Mouse (Mus musculus): ENCODE measurements around the gene Hnf1b.

The Hnf1b gene

DNA sequence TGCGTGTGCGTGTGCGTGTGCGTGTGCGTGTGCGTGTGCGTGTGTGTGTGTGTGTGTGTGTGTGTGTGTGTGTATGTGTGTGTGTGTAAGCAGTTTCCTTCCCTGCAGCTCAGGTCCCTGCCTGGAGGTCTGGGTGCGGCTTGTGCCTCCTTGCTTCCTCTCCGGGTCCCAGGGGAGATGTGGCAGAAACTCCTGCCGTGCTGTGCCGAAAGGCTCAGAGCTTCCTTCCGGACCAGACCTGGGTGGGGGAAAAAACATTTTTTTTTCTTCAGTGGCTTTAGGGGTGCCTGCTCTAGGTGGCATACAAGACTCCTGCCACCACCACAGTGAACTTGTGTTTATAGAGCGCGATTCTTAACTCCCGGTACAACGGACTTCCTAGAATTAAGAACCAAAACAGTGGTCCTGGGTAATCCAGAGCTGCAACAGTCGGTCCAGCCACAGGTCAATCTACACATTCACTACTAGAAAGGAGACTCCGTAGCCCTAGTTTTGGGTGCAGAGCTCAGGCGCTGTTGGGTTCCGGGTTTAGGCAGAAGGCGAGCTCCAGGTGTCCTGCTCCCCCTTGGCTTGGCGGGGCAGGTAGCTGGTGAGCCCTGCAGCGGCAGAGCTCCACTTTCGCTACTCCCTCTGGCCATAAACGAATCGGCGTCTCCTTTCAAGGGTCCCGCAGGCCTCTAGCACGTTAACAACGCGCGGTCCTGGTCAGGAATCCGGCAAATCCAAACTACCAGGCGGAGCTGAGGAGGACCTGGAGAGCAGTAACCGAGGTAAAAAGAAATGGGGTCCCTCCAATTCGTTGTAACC, at the start of gene Hnf1b:
Hnf1b (plus strand) TSS at position 535 of the 807 bp plus-strand sequence.
- DNase-seq: peak; percentile 1

DNA sequence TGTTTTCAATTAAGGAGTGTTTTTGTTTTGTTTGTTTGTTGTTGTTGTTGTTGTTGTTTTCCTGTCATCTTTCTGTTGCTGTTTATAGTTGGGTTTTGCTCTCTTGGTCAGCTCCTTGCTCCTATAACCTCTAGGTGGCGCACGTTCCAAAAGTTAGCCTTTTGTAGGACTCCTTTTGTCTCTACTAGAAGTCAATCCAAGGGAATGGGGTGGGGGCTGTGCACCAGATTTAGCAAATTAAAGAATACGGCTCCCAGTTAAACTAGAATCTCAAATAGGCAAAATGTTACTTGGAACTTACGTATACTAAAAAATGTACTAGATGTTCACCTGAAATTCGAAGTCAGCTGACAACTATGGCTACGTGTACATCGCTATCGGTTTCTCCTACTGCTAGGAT, 47.7 kb upstream of the Hnf1b start:
- no peak for DNase-seq

DNA sequence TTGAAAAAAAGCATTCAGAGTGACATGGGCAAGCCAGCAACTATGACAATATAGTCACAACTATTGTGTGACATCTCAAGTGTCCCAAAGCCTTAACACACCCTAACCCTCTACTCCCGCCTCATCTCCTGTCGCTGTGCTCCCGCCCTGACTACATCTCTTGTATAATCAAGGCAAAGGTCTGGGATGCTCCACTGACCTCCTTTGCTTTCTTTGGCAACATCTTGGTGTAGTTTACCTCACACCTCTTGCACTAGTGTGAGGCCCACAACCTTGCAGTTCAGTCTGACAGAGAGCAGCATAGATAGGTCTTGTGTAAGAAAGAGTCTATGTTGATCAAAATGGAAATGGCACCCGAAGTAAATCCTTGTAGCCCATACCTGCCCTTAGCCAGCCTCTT, 47.3 kb upstream of the Hnf1b start:
- DNase-seq: no peak

DNA sequence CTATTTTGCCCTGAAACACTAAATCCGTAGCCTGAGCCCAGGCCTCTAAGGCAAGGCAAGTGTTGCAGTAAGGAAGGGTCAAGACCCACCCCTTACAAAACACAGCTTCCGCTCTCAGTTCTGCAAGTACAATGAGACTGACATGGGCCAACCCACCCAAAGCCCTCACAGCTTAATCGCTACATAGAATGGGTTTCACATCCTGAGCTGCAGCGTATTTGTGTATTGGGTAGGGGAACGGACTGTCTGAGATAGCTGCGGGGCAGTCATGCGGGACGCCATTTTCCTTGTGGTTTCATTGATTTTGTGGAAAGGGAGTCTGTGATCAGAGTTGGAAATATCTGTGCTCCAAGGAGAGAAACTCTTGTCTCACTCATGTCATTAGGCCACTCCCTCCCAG, 39.4 kb upstream of the Hnf1b start:
- no peak for DNase-seq

DNA sequence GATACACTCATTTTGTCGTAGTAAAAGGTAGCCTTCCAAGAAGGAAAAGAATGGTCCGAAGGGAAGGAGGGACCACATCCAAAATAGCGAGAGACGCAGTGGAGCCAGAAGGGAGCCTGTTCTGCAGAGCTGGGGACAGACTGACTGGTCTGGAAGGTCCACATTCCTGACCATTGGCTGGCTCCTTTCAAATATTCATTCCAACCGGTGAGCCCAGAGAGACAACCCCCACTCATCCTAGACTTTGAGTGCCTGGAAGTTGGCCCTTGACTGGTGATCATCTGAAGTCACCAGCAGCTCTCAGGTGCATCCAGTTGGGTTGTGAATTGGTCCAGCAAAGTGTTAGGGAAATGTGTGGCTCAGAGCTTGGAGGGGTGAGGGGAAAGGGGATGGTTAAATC, 34.7 kb upstream of the Hnf1b start:
- no peak for DNase-seq

DNA sequence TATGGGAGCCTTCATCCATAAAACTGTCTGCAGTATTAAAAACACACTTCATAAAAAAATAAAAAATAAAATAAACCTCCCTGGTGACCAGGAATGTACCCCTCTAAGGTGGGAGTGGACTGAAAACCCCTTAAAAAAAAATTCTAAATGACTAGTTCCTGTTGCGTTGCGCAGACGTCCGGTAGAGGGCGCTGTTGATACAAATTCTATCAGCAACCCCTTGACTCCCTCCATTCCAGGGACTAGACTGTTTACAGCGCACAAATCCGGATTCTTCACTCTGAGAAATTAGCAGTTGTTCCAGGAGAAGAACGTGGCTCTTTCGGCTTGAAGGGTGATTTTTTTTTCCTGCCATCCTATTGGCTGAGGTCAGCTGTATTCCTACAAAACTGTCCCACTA, 34.2 kb upstream of the Hnf1b start:
- peak; percentile 20 for DNase-seq

DNA sequence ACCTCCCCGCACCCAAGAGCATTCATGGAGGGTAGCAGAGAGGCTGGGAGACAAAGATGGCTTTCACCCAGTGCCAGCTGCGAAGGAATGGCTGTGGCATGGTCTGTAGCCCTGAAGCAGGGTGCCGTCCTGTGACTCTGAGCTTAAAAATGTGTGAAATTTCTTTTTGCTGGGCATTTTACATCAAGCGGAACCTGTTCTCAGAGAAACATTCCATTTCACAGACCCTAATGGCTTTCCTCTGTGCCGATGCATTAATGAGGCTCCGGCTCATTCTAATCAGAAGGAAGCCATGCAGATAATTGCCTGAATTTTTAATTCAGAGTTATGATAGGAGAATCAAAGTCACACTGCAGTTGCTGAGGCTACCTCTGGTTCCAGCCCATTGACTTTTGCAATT, 32.8 kb upstream of the Hnf1b start:
- DNase-seq: no peak

DNA sequence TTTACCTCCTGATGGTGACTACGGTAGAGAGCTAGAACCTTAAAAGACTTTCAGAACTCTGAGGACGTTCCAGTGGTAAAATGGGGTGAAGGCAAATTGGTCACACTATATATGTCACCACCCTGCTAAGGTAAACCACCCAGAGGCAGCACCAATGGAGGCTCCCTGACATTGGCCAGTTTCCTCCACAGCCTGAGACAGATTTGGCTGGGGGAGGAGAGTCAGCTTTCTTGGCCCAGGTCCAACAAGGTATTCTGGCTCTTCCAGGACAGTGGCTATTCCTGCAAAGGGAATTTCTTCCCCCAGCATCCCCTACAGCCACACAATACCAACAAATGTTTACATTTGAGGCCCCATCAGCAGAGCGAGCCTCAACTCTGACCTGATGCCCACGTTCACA, 31.9 kb upstream of the Hnf1b start:
- DNase-seq: no peak

DNA sequence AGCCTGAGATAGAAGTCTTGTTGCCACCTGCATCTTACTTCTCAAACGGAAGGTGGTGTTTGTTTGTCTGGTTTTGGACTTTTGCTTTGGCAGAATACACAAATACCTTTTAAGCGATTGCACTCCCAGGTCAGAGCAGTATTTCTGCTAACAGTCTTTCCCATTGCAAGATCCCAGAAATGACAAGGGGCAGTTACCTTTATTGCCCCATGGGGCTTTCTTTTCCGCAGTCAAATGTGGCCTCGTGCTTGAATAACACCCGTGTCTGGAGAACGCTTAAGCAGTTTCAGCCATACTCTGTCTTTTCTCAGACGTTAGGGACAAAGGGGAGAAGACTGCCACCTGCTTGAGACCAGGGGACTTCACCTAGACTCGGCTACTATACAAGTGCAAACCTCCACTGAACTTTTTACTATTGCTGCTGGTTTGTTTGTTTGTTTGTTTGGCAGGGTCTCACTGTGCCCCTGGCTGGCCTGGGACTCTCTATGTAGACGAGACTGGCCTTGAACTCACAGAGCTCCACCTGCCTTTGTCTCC, 31.2 kb upstream of the Hnf1b start:
- DNase-seq: no peak

DNA sequence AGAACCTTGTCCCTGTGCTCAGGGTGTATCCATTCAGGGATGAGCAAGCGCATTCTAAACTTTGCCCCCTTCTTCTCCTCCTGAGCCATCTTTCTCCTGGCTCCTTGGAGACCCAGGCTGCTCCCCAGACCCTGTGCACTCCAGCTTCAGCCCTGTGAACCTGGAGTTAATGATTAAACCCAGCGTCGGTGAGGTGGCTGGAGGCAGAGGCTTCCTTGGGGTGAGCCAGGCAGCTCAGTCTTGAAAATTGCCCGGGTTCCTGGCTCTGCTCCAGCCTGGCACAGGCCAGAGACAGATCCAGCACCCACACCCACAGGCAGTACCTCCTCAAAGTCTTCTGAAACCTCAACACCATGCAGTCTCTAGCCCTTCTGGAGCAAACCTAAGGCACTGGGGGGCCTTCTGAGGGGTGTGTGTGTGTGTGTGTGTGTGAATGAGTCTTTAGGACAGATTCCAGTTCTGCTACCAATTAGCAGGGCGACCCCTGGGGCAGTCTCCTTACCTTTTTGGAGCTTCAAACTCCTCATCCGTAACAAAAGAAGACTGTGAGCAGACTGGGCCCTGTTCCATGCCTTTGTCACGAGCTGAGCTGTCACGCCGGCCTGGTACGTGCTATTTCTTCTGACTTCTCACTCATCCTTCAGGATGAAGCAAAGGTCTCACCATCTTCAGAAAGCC, 29.9 kb upstream of the Hnf1b start:
- DNase-seq: no peak

DNA sequence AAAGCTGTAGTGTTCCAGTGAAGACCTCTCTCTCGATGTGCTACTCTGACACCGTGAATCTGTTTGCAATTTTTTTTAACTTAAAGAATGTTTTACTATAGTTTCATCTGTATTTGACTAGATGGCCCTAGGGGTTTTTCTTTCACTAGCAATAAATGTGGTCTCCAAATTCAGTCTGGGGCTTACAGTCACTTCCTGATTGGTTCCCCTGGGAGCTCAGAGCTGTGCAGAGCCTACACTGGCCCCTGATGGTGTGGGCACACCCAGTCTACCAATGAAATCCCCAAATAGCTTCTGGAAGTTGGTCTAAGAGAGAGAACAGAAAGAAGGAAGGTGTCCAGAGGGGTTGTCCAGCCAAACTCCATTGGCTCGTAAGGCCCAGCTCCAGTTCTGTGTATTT, 23.7 kb upstream of the Hnf1b start:
- no peak for DNase-seq

DNA sequence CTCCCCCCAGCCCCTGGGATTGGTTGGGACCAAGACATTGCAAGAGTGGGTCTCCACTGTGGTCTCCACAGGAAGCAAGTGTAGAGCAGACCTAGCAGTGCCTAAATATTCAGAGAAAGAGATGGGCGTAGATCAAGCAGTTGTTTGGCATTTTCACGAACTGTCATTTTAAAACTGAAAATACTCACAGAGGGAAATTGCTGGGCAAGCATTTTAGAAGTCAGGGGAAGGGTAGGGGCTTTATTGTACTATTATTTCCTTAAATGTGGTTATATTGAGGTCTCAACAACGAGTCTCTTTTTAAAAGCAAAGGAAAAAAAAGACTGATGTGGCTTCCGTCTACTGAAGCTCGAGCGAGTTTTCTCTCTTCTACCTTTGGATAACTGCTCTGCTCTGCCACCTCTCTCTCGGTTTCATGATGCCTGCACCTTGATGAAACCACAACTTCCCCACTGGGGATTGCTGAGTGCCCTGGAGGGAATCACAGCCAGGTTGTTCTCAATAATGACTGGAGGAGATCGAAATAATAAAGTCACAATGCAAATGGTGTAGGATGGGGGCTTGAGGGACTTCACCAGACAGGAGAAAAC, 21.2 kb upstream of the Hnf1b start:
- DNase-seq: no peak

DNA sequence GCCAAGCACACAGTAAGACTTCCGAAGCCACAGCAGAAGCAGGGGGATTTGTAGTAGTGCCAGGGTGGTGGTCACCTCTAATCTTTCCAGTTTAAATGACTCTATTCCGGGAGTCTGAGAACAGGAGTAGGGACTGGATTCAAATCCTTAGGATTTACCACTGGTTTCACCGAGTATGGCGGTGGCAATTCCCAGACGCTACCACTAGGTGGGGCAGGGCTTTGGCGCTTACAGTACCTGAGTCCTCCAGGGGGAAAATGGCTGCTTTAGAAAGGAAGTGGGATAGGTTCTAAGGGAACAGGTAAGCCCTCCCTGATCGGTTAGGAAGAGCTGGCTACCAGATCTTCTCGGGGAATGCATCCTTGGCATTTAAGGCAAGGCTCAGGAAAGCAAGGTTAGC, 17.5 kb upstream of the Hnf1b start:
- DNase-seq: peak; percentile 2

DNA sequence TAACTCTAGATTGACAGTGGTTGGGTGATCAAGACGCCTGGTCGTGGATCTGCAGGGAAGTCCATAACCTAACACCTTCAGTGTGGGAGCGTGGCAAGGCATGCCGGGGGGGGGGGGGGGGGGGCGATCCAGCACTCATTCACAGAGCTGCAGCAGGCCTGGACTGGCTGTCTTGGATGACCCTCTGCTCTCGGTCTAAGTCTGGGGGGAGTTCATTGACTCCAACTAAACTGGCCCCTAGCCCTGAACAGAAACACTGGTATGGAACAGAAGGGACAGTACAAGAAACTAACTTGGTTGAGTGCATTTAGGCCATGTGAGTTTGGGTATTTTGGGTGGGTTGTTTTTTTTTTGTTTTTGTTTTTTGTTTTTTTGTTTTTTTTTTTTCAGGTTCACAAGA, 16.3 kb upstream of the Hnf1b start:
- DNase-seq: no peak

DNA sequence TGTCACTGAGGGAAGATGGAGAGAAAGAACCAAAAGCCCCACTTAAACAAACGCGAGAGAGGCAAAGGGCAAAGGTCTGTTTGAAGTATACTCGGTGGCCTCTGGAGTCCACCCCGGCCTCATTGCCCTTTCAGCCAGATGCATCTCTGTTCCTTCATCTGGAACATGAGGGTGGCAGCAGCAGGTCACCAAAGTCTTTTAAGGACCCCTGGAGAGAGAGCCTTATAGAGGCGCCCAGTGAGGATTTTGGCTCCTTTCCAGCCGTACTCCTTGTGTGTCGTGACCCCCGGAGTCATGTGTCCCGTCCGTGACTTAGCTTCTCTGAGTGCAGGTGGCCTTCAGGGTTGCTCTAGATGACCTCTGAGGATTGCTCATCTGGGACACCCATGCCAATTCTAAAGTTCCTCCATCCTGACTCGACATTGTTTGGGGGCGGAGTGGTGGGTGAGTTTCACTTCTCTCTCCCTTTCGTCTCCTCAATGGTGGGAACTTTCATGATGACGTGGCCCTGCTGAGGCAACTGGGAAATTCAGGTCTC, 15.8 kb upstream of the Hnf1b start:
- DNase-seq: no peak

DNA sequence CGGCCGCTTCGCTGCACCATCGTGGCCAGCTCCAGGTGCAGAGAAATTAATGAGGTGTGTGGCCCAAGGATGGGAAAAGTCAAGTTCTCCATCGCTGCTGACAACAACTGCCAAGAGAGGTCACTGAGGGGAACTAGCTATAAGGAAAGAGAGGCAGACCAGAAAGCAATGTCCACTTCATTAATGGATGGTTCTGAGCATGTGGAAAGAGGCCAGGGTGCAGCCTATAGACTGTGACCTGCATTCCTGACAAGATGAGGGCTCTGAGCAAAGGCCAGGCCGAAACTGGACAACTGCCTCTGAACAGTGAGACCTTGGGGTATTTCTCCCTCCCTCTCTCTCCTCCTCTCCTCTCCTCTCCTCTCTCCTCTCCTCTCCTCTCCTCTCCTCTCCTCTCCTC, 10.4 kb upstream of the Hnf1b start:
- no peak for DNase-seq

DNA sequence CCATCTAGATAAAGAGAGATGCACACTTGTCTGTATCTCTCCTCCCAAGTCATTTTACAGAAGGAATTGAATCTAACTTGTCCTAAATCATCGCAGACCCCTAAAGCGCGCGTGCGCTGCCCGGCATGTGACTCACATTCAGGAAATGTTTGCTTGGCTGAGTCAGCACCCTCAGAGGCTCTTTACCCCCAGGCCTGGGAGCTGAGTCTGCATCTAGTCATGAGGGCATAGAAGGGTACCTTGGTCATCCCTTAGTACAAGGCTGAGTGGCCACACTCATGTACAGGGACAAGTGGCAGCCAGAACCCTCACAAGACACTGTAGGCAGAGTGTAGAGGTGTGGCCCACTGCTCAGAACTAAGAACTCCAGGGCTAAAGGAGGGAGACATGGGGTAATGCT, 6.3 kb upstream of the Hnf1b start:
- no peak for DNase-seq

DNA sequence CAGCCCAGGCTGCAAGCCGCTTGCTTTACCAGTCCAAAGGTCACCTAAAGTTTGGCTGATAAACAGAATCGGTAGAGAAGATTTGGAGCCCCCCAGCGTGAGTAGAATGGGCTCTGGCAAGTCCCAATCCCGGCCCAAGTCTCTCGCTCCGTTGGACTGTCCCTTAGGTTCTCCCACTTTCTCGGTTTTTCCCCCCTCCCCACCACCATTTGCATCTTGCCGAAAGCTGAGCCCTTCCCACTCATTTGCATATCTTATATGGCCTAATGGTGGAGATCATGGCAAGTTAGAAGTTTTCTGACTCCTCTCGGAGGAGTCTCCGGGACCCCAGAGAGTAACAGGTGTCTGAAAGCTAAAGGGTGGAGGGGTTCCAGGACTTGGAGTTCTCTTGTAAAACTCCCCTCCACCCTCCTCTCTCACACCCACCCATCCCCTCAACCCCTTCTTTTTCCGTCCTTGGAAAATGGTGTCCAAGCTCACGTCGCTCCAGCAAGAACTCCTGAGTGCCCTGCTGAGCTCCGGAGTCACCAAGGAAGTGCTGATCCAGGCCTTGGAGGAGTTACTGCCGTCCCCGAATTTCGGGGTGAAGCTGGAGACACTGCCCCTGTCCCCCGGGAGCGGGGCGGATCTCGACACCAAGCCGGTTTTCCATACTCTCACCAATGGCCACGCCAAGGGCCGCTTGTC, 866 bp downstream of the Hnf1b start:
- no peak for DNase-seq

DNA sequence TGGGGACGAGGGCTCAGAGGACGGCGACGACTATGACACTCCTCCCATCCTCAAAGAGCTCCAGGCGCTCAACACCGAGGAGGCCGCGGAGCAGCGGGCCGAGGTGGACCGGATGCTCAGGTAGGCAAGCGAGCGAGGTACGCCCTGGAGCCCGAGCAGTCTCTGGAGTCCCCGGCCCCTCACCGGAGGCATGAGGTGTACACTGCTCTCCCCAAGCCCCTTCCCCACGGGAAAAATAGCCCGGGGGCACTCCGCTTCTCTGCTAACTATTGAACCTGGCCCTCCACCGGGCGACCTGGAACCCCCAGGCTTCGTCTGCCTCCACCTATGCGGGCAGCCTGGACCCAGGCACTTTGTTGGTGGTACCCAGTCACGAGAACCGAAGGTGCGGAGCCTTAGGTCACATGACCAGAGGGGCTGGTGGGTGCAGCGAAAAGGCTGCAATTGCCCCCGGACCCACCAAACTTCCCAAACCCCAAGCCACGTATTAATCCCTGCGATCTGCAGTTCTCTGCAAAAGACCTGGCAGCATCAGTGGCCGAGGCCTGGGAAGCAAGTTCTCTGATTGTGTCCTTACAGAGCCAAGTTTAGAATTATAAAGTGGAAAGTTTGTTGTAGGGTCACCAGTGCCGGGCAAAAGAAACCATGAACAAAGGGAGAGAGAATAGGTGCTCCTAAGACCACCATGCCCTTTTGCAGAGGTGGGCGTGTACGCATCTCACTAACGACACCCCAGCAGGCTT, 1.6 kb downstream of the Hnf1b start:
- DNase-seq: no peak

DNA sequence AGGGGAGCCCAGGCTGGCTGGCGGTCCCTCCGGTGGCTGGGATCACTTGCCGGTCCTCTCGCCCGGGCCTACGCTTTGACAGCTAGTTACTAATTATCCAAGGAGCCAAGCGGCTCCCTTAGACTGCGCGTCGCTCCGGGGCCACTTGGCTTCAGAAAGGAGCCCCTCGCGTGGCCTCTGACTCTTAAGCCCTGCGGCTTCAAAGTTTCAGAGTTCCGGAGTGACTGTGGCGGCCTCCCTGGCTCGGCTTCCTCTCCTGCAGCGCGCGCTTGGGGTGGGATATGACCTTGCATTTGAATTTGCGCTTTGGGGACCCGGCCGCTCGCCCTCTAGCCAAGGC, 2.1 kb downstream of the Hnf1b start:
- no peak for DNase-seq

DNA sequence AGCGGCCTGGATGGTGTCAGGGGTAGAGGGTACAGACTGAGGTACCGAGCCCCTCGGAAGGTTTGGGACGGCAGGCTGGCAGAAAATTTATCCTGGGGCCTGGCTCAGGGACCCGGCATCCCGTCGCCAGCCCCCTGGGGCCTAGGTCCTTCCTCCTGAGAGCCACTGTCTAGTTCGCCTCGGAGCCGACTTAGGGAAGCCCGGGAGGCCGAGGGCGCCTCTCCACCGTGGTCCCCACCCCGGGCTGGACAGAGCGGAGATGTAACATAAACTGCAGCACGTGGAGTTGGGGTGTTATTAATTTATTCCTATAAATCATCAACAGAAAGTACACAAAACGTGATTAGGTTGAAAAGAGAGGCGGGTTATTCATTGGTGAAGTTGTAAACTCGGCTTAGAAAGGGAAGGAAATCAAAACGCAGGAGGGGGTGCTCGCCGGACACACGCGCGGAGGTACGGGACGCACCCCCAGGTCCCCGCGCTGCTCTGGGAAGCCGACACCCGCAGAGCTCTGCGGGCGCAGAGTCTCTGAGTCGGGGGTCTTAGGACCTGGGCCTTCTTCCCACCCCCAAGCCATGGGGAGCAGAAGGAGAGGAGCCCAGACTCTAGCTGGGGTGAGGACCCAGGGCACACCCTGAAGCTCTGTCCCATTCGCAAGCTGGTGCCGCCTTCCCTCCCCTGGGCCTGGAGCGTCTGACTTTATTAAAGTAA, 2.8 kb downstream of the Hnf1b start:
- no peak for DNase-seq

DNA sequence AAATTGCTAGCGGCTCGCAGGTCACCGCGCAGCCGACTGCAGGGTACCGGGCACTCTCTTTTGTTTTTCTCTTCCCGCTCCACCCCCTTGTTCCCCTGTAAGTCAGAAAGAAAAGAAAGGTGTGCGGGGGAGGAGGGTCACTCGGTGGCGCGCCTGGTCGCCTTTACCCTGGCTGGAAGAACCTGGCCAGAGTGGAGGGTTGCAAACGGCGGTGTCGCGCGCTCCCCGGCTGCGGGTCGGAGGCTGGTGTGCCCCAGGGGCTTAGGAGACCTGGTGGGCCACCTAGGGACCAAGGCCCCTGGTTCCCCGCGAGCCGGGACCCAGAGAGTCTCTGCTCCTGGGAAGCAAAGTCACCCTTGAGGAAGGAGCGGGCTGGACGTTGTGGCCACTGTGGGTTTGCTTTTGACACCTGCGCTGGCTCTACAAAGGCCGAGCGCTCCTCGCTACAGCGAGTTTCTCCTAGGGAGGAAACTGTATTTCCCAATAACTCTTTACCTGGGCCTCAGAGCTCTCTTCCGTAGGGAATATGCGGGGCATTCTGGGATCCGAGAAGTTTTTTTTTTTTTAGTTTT, 3.4 kb downstream of the Hnf1b start:
- peak; percentile 2 for DNase-seq
